Mouse (Mus musculus) limb, embryonic 10.5 days (tissue): Measurements from ENCODE around the gene Plce1. TPM values are rescaled to one million over a fixed set of nuclear protein-coding genes. Genes with fewer than 3 reads are reported as not detected.
"Not testable (repeated sequence)": the region's sequence is repeated elsewhere in the genome, so short reads cannot be mapped to it uniquely, and the experiment has no call there.

ENCODE experiments used
- DNase-seq: peaks from one replicate; pipeline ENCODE4 v3.0.0-alpha.2; 2017; ENCODE audit warnings: low spot score
- H3K27ac ChIP-seq: fragments of 300-500 bp; sonication (generic); 2 replicates; pipeline ENCODE4 v1.5.1; 2016; ENCODE audit warnings: mild to moderate bottlenecking
- H3K27me3 ChIP-seq: fragments of 300-500 bp; sonication (generic); 2 replicates; pipeline ENCODE4 v1.6.1; 2016; ENCODE audit warnings: low read depth, mild to moderate bottlenecking; ENCODE audit not compliant: poor library complexity, severe bottlenecking
- H3K36me3 ChIP-seq: fragments of 300-500 bp; sonication (generic); 2 replicates; pipeline ENCODE4 v1.6.1; 2016; ENCODE audit warnings: mild to moderate bottlenecking, moderate library complexity
- H3K4me1 ChIP-seq: fragments of 300-500 bp; sonication (generic); 2 replicates; pipeline ENCODE4 v1.6.1; 2016
- H3K4me3 ChIP-seq: fragments of 300-500 bp; sonication (generic); 2 replicates; pipeline ENCODE4 v1.5.1; 2016; ENCODE audit warnings: mild to moderate bottlenecking, moderate library complexity
- H3K9me3 ChIP-seq: fragments of 300-500 bp; sonication (generic); replicated peaks from 2 replicates; pipeline ENCODE4 v1.6.1; 2016; ENCODE audit warnings: mild to moderate bottlenecking
- WGBS: fragments of 180-500 bp; shearing (Covaris S2); methylation state at CpG from one replicate; pipeline ENCODE4 v1.1.7; 2016; 5-methylcytosine and 5-hydroxymethylcytosine counted together
- polyA plus RNA-seq: library from polyadenylated mRNA; unstranded; fragments of >200 nt; fragmentation: Nextera tagmentation; extraction: Ambion mirVana; gene quantifications from 2 replicates; pipeline ENCODE4 v1.2.1, GENCODE M21; 2016

Plce1 gene
- polyA plus RNA-seq, 1 experiment from 2014 or later = 2.6 TPM

GRCm38 (mm10) chr19:38627075-38627768, 146.3 kb downstream of the Plce1 start:
- 87% methylated on average over 9 of the region's 9 CpGs for WGBS
- Histone ChIP-seq H3K4me3 (no peak overlapping the region), H3K27ac (no peak overlapping the region), H3K4me1 (peaks cover 6% of the 10 kb centered on the region; the same call in 1 of the 2 replicates), H3K9me3 (no peaks in the 10 kb centered on the region), H3K27me3 (no peaks in the 10 kb centered on the region), H3K36me3 (no peaks in the 10 kb centered on the region)
- DNase-seq = no peak

- H3K4me1 ChIP-seq = no peaks in the 10 kb centered on the region
- H3K4me3 ChIP-seq = no peak overlapping the region
- no peaks in the 10 kb centered on the region for H3K36me3 ChIP-seq
- H3K9me3 ChIP-seq = no peaks in the 10 kb centered on the region
- no peak for DNase-seq
- H3K27me3 ChIP-seq = no peaks in the 10 kb centered on the region
- WGBS = 73% methylated on average over 3 of the region's 3 CpGs
- H3K27ac ChIP-seq = no peak overlapping the region
Observed at GRCm38 (mm10) chr19:38632251-38632650, 151.3 kb downstream of the Plce1 start.

DNA sequence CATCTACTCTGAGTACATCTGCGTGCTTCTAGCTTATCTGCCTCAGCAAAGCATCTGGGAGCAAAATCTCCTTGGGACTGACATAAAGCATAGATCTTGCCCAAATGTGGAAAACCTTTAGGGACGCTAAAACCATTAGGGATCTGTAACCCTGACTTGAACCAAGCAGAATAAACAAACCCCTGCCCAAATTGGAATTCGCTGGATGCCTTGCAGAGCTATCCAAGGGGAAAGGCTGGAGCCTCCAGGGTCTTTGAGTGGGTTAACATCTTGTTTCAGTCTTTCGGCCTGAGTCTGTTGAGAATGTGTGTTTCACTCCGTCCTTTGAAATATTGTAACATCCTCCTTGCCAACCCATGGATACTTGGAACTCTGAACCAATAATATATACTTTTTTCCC, 152.4 kb downstream of the Plce1 start:
- no peak for DNase-seq
- H3K27me3 ChIP-seq = no peaks in the 10 kb centered on the region
- H3K4me1 ChIP-seq = no peaks in the 10 kb centered on the region
- no peak overlapping the region for H3K4me3 ChIP-seq
- WGBS = 45% methylated on average over 5 of the region's 5 CpGs
- H3K36me3 ChIP-seq = no peaks in the 10 kb centered on the region
- no peak overlapping the region for H3K27ac ChIP-seq
- H3K9me3 ChIP-seq = no peaks in the 10 kb centered on the region

DNA sequence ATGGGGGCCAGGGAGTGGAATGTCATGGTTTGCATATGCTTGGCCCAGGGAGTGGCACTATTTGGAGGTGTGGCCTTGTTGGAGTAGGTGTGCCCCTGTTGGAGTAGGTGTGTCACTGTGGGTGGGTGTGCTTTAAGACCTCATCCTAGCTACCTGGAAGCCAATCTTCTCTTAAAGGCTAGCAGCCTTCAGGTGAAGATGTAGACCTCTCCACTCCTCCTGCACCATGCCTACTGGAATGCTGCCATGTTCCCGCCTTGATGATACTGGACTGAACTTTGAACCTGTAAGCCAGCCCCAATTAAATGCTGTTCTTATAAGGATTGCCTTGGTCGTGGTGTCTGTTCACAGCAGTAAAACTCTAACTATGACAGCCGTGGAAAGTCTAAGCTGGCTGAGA, 158.1 kb downstream of the Plce1 start:
- no peak for DNase-seq
- 85% methylated on average over 3 of the region's 3 CpGs for WGBS
- Histone ChIP-seq H3K4me3 (no peak overlapping the region), H3K27ac (no peak overlapping the region), H3K27me3 (no peaks in the 10 kb centered on the region), H3K9me3 (no peaks in the 10 kb centered on the region), H3K4me1 (no peaks in the 10 kb centered on the region), H3K36me3 (no peaks in the 10 kb centered on the region)

GRCm38 (mm10) chr19:38639805-38640204, 158.9 kb downstream of the Plce1 start:
- DNase-seq = no peak
- no peak overlapping the region for H3K27ac ChIP-seq
- WGBS = 84% methylated on average over 3 of the region's 3 CpGs
- no peaks in the 10 kb centered on the region for H3K4me1 ChIP-seq
- H3K9me3 ChIP-seq = no peaks in the 10 kb centered on the region
- no peaks in the 10 kb centered on the region for H3K36me3 ChIP-seq
- no peak overlapping the region for H3K4me3 ChIP-seq
- no peaks in the 10 kb centered on the region for H3K27me3 ChIP-seq

DNA sequence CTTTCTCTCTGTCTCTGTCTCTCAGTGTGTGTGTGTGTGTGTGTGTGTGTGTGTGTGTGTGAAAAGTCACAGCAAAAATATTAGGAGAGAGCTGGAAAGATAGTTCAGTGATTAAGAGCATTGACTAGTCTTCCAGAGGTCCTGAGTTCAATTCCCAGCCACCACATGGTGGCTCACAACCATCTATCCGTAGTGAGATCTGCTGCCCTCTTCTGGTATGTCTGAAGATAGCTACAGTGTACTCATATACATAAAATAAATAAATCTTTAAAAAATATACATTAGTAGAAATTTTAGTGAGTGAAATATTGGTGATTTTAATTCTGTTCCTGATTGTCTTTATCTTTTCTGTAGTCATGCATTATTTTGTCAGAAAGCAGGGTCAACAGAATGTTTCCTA, 161.6 kb downstream of the Plce1 start:
- not testable (repeated sequence) for DNase-seq, H3K9me3 ChIP-seq, H3K27me3 ChIP-seq, H3K36me3 ChIP-seq, H3K4me1 ChIP-seq, H3K4me3 ChIP-seq, H3K27ac ChIP-seq
- 72% methylated on average over 1 of the region's 1 CpGs for WGBS

- DNase-seq = no peak
- Histone ChIP-seq H3K27me3 (no peaks in the 10 kb centered on the region), H3K36me3 (no peaks in the 10 kb centered on the region), H3K27ac (no peak overlapping the region), H3K4me3 (no peak overlapping the region), H3K9me3 (no peaks in the 10 kb centered on the region), H3K4me1 (no peaks in the 10 kb centered on the region)
- WGBS = 58% methylated on average over 6 of the region's 6 CpGs
Observed at GRCm38 (mm10) chr19:38644871-38645595, 164.1 kb downstream of the Plce1 start.

GRCm38 (mm10) chr19:38657980-38658379, 177.1 kb downstream of the Plce1 start:
- WGBS = 87% methylated on average over 13 of the region's 13 CpGs
- Histone ChIP-seq H3K27ac (no peak overlapping the region), H3K27me3 (no peaks in the 10 kb centered on the region), H3K4me1 (peaks cover 8% of the 10 kb centered on the region; the same call in 1 of the 2 replicates), H3K36me3 (no peaks in the 10 kb centered on the region), H3K4me3 (no peak overlapping the region), H3K9me3 (no peaks in the 10 kb centered on the region)
- DNase-seq = no peak

GRCm38 (mm10) chr19:38665398-38665797, 184.5 kb downstream of the Plce1 start:
- H3K9me3 ChIP-seq = no peaks in the 10 kb centered on the region
- 65% methylated on average over 1 of the region's 1 CpGs for WGBS
- no peak overlapping the region for H3K27ac ChIP-seq
- H3K4me1 ChIP-seq = no peaks in the 10 kb centered on the region
- no peaks in the 10 kb centered on the region for H3K27me3 ChIP-seq
- H3K4me3 ChIP-seq = no peak overlapping the region
- DNase-seq = no peak
- no peaks in the 10 kb centered on the region for H3K36me3 ChIP-seq

DNA sequence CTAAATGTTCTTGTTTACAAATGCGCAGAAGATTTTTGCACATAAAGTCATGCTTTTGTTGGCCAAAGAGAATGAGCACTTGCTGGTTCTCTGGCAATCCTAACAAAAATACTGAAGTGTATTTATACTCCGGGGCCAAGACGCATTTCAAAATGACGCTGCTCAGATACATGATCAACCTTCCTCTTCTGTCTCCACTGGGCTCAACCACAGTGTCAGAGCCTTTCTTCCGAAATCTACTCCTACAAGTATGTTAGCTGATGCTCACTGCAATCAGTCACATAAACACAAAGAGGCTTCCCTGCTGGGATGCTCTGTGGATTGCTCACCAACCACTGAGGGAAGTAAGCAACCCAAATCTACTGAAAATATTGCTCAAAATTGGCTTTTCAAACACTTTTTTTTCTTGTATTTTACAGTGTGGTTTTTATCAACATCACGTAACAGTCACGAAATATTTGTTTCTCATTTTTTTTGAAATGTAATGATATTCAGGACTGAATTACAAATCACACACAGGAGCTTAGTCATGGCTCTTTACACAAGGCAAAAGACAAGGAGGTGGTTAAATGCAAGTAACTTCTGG, 191.2 kb downstream of the Plce1 start:
- Histone ChIP-seq H3K4me3 (no peak overlapping the region), H3K27ac (no peak overlapping the region), H3K27me3 (no peaks in the 10 kb centered on the region), H3K4me1 (no peaks in the 10 kb centered on the region), H3K36me3 (no peaks in the 10 kb centered on the region), H3K9me3 (no peaks in the 10 kb centered on the region)
- DNase-seq = no peak
- 91% methylated on average over 7 of the region's 7 CpGs for WGBS

DNA sequence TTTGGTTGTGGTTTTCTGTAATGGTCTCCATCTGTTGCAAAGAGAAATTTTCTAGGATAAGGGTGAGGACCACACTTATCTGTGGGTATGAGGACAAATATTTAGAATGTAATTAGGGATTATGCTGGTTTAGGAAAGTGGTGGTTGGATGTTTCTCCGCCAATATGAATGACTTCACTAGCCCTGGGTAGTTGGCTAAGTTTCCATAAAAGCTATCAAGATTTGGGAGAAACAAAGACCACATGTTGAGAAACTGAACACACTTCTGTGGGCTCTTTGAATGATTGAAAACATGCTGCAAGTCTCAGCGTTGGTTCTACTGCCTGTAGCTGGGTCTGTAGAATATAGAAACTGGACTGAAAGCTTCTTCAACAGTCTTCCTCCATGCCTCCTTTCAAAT, 193.0 kb downstream of the Plce1 start:
- Histone ChIP-seq H3K4me3 (no peak overlapping the region), H3K9me3 (no peaks in the 10 kb centered on the region), H3K27me3 (no peaks in the 10 kb centered on the region), H3K4me1 (no peaks in the 10 kb centered on the region), H3K27ac (no peak overlapping the region), H3K36me3 (no peaks in the 10 kb centered on the region)
- no peak for DNase-seq
- 83% methylated on average over 2 of the region's 2 CpGs for WGBS

DNA sequence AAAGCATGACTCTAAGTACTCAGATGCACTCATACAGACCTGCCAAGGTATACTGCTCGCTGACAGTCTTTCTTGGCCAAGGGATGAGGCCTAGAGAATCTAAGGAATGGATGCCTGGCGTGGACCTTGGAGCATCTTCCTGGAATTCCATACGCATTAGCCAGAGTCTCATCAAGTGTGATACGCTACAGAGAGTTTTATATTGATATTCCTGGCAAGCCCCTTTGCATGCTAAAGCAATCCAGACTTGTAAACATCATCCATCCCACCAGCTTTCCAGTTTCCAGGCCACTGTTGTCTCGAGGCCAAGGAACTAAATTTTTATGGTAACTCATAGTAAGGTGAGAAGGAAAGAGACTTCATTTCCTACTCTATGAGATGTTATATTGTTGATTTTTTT, 197.7 kb downstream of the Plce1 start:
- DNase-seq = no peak
- H3K4me1 ChIP-seq = peaks cover 18% of the 10 kb centered on the region
- 95% methylated on average over 5 of the region's 5 CpGs for WGBS
- H3K9me3 ChIP-seq = no peaks in the 10 kb centered on the region
- no peak overlapping the region for H3K27ac ChIP-seq
- no peaks in the 10 kb centered on the region for H3K27me3 ChIP-seq
- no peaks in the 10 kb centered on the region for H3K36me3 ChIP-seq
- H3K4me3 ChIP-seq = no peak overlapping the region

GRCm38 (mm10) chr19:38679520-38679919, 198.6 kb downstream of the Plce1 start:
- H3K4me3 ChIP-seq = no peak overlapping the region
- peaks cover 18% of the 10 kb centered on the region for H3K4me1 ChIP-seq
- H3K9me3 ChIP-seq = no peaks in the 10 kb centered on the region
- no peaks in the 10 kb centered on the region for H3K36me3 ChIP-seq
- WGBS = 95% methylated on average over 4 of the region's 4 CpGs
- no peak for DNase-seq
- no peak overlapping the region for H3K27ac ChIP-seq
- H3K27me3 ChIP-seq = no peaks in the 10 kb centered on the region
